Mouse (Mus musculus) C2C12 (cell line): ENCODE measurements at regions not wholly inside any gene's neighbourhood (a gene's known extent, or its start where the extent isn't known, plus 50 kb on each side); places are given as distances from the start of the nearest gene placed in this dataset.

Source experiments
- CTCF ChIP-seq: IDR thresholded peaks from one replicate; pipeline ENCODE4 v1.5.1; 2011; ENCODE audit not compliant: control insufficient read depth, insufficient read depth, insufficient read length
- MAX ChIP-seq: IDR thresholded peaks from one replicate; pipeline ENCODE4 v1.6.1; 2011; ENCODE audit warnings: mild to moderate bottlenecking, control low read depth
- MYOD1 ChIP-seq: IDR thresholded peaks from one replicate; pipeline ENCODE4 v1.6.1; 2011; ENCODE audit warnings: low read depth; ENCODE audit not compliant: control insufficient read depth, insufficient read length
- MYOG ChIP-seq: IDR thresholded peaks from one replicate; pipeline ENCODE4 v1.6.1; 2011; ENCODE audit not compliant: control insufficient read depth, insufficient read length; ENCODE audit errors: extremely low read depth
- USF1 ChIP-seq: IDR thresholded peaks from one replicate; pipeline ENCODE4 v1.6.1; 2011; ENCODE audit warnings: low read depth, mild to moderate bottlenecking, control low read depth, moderate library complexity

- TF ChIP-seq MAX: no peak
- no peak for TF ChIP-seq CTCF
- TF ChIP-seq MYOG: no peak
- TF ChIP-seq USF1: no peak
- no peak for TF ChIP-seq MYOD1
Observed at GRCm38 (mm10) chr10:107209927-107210326, 61.6 kb upstream of the Lin7a start.
